Mouse (Mus musculus): ENCODE measurements around the gene Oit3.

Gene Oit3

DNA sequence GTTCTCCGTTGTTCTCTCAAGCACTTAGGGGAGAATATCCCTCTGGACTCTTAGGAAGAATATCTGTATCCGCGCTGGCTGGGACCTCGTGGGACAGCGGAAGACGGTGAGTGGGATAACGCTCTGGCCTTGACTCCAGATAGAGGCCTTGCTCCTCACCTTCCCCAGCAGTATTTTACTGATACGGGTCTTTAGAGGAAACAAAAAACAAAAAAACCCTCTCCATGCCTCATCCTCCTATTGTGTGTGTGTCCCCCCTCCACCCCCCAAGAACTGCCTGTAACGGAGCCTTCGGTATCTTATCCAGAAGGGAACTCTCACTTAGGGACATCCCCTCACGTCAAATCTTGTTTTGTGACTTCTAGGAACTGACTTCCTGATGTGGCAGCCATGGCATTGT, at the start of gene Oit3:
Oit3 (minus strand) TSS at position 44 of the 400 bp plus-strand sequence.
- no peak for DNase-seq (ENCODE audit: low read depth)

DNA sequence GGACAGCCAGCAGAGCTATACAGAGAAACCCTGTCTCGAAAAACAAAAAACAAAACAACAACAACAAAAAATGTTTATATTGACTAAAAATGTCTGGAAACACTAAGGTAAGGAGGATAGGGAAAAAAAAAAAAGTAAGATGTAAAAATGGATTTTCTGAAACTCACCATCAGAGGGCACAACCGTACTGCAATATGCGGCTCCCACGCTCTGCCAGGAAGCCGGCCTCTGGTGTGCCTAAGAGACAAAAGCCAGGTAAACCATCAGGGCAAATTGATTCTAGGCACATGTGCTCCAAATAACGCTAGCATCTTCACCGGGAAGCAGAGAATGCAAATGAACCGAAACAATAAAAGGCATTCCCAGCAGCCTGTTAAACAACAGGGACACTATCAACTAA, 49.3 kb upstream of the Oit3 start:
- DNase-seq (ENCODE audit: low read depth), result no peak

DNA sequence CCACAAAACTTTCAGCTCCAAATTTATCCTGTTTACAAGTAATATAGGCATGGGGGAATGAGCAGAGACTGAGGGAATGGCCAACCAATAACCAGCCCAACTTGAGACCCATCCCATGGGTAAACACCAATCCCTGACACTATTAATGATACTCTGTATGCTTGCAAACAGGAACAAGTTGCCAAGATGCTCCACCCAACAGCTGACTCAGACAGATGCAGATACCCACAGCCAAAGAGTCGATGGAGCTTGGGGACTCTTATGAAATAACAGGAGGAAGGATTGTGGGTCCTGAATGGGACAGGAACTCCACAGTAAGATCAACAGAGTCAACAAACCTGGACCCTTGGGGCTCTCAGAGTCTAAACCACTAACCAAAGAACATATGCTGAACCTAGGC, 47.8 kb upstream of the Oit3 start:
- DNase-seq (ENCODE audit: low read depth), result no peak

DNA sequence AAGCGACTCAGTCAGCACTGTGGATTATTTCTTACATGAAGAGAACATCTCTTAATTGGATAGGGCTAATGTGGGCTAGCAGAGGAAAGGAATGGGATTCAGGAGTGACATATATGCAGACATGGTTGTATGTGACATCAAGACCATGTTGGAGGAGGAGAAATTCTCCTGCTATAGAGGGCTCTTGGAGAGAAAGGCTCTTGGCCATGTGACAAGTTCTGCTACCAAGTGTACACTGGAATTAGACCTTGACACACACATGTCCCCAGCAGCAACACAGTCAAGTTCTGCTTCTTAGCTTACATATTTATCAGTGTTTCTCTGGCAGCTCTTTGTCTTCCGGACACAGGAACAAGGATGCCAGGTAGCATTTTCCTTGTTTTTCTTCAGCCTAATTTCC, 45.8 kb upstream of the Oit3 start:
- DNase-seq (ENCODE audit: low read depth), result no peak

DNA sequence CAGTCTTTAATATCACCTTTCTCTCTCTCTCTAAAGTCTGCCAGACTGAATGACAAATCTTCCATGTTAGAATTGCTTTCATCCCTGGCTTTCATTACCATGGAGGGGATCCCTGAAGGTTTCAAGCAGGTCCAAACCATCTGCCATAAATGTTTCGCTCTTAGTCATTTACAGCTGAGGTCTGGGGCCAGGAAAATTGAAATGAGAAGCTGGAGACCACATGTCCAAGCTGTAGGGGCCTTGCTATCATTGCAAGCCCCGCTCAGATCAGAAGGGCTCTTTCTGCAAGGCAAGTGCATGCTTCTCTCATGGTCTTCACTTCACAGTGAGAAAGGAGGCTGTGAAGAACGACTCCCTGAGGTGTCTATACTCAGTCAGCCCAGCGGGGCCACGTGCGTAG, 42.7 kb upstream of the Oit3 start:
- DNase-seq (ENCODE audit: low read depth), result no peak

DNA sequence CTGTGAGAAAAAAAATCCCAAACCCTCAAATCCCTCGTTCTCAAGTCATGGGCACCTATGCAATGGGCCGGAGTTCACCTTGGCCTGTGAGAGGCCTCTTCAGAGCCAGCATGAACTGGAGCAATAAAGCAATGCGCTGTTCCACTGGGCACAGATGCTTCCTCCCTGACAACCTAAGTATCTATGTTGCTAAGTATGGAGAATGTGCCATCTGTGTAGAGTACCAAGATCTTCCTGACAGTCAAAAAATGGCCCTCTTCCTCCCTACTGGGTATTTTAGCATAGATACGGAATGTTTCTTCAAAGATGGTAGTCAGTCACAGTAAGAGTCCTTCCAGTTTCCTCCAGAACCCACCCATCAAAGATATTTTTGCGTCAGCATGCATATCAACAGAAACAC, 39.8 kb upstream of the Oit3 start:
- no peak for DNase-seq (ENCODE audit: low read depth)

DNA sequence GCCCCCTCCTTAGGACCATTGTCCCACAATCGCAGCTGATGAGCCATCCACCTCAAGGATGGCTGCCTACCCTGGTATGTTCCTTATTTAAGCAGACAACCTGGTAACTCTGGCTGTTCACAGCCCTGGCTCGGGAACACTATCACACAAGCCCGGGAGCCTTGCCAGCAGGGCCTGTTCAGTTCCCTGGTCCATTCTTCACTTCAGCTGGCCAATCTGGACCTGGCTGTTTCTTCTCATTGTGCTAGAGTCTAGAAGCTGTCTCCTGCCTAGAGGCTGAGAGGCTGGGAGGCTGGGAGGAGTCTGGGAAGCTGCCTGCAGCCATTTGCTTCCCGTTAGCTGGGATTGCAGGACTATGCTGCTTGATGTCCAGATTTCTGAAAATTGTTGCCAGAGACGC, 28.9 kb upstream of the Oit3 start:
- DNase-seq (ENCODE audit: low read depth), result peak; percentile 21

DNA sequence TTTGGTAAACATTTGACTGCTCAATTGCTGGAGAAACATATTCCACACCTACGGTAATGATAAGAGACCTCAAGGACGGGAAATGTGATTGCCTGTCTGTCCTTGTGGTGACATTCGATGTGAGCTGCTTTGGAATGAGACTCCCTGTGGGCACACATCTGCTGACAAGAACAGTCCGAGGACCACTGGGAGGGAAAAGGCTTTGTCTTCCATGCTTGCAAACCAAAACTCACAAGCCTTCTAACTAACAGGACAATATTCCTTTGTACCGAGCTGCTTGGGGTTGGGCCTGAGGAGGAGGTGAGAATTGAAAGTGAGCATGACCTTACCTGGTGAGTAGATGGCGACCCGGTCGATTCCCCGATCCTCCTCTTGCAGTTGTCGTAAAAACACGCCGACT, 25.7 kb upstream of the Oit3 start:
- DNase-seq (ENCODE audit: low read depth), result no peak

DNA sequence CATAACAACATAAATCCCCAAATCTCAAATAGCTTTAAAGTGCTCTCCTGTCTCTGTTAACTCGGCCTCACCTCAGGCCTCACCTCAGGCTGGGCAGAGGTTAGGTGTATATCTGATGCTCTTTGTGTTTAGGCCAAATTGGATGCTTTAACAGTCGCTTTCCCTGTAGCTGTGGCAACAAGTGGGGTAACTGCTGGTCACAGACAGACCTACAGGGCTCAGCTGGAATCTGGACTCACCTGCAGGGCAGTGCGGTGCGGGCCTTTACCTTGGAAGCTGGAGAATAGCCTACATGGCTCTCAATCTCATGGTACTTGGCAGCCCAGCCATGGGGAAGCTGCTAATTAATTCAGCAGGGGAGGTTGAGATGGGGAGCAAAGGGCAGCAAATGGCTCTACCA, 25.0 kb upstream of the Oit3 start:
- DNase-seq (ENCODE audit: low read depth), result no peak

DNA sequence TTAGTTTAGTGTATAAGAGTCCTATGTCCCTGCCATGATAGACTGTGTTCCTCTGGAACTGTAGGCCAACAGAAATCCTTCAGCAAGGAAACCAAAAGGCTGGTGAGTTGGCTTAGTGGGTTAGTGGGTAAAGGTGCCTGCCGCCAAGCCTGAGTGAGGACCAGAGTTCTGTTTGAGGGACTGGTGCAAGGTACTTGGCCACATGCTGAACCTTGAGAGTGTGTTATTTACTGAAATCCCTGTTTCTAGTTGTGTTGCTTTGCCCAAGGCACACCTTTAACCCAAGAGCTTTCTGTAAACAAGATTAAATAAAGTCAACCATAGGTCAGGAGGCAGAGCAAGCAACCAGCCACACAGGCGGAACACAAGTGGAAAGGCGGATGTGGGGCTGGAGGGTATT, 24.0 kb upstream of the Oit3 start:
- no peak for DNase-seq (ENCODE audit: low read depth)

DNA sequence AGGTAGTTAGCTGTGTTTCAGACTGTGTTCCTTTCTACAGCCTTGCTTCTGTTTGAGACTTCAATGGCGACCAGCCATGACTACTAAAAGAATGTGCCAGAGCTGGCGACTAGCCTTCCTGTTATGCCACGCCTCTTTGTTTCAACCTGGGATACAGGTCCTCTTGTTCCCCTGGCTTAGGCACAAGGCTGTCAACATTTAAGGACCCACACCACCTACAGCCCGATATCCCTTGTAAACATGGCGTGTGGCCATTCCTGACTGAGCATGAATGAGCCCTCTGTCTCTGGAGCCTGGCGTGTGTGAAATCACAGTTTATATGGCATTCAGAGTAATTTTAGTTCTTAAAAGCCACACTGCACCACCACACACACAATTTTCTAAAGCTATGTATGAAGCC, 20.7 kb upstream of the Oit3 start:
- no peak for DNase-seq (ENCODE audit: low read depth)

DNA sequence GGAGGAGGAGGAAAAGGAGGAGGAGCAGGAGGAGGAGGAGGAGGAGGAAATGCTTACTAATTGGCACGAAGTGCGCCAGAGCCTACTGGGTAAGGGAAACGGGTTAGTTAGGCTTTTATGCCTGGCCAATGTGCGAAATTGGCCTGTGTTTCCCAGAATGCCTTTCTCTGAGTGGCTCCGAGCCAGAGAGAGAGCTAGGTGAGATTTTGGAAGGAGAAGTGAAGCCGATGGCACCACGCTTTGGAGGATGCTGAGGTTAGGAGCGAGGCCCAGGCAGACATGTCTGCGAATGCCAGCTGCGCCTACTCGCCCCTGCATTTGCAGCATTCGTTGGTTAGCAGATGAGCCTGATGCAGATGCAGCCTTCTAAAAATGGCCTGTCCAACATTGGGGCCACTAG, 18.2 kb upstream of the Oit3 start:
- no peak for DNase-seq (ENCODE audit: low read depth)

DNA sequence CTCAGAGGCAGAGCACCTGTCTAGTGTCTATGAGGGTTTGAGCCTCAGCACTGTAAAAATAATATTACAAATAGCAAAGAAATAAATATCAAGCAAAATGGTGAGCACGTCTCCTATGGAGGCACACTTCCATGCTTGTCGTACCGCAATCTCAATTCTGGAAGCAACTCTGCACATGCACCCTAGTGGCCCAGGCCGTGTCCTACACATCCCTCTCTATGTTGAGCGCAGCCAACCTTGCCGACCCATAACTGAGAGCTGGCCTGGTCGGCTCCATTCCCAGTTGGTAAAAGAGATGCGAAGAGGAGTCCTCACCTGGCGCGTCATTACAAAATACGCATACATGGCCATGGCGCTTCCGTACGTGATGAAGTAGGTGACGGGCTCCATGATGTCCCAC, 13.1 kb upstream of the Oit3 start:
- no peak for DNase-seq (ENCODE audit: low read depth)

DNA sequence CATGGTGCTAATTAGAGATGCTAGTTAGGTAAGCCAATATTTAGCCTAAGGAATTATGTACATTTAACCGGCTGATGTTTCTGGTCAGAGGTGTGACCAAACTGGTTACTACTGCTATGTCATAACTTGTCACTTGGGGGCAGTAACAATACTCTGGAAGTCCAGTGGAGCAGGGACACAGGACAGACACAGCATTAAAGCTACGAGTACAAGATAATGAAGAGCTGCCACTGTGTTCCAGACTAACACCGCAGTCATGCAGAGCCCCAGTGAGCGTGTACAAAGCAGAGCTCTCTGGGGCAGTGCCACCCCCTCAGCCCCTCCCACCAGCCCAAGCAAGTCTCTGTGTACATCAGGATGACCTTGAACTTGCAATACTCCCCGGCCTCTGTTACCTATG, 10.3 kb upstream of the Oit3 start:
- peak; percentile 74 for DNase-seq (ENCODE audit: low read depth)

DNA sequence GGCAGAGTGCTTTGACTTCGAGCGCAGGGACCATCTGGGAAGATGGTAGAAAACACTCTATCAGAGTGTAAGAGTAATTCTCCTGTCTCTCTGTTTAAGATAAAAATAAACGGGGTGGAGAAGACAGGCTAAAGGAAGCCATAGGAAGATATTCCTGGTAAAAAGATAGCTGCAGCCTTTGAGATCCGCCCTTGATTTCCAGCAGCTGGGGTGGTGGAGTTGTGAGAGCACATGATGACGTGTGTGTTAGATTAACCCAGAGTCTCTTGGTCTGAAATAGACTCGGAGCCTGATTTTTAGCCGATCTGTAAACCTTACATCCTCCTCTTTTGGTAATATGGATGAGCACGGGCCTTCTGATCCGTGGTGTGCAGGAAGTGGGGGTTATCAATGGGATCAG, 6.0 kb upstream of the Oit3 start:
- DNase-seq (ENCODE audit: low read depth), result no peak

DNA sequence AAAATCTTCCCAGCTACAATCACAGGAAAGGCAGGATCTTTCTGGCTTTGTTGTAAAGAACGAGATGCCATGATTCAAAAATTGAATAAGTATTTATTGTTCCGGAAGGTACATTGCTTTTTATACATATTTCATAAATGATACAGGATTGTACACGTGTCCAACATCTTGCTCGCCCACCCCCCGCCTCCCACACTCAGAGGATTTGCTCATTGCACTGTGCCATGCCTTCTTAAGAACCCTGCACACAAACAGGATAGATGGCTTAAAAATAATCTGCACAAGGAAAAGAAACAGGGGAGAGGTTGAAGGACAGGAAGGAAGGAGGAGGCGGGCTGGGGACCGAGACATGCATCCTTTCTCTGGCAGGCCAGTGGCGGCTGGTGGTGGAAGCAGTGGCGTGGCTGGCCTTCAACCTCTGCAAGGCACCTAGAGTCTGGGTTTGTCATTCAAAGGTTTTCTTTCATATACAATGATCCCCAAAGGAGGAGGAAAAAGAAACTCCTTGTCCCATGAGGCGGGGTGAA, 5.4 kb upstream of the Oit3 start:
- no peak for DNase-seq (ENCODE audit: low read depth)

DNA sequence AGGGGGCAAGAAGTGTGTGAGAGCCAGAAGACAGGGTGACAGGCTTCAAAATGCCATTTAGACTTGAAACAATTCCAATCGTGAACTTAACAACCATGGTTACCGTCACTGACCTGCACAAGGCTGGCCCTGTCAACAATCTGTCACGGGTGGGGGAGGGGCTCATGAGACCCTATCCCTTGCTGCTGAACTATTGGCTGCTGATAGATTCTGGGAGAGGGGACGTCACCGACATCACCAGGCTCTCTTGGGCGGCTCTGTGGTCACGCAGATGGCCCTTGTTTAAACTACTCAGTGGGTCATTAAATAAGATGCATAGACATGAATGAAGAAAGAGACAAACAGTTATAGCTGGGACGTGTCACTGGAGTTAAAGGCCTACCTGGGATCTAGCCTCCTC, 3.1 kb upstream of the Oit3 start:
- no peak for DNase-seq (ENCODE audit: low read depth)

DNA sequence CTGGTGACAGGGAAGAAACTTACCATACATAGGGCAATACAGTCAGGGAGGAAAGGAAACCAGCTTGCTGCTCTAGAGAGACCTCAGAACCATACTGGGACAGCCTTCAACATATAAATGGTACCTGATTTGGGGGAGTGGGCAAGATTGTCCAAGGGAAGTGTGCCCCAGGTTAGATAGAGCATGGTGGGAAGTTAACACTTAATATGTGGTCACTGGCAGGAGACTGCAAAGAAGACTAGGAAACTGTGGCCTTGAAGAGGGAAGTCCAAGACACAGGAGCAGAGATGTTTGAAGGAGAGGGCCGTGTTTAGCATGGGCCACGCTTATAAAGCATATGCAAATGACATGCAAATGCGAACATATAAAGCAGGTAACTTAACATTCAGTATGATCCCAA, 2.5 kb upstream of the Oit3 start:
- DNase-seq (ENCODE audit: low read depth), result no peak

DNA sequence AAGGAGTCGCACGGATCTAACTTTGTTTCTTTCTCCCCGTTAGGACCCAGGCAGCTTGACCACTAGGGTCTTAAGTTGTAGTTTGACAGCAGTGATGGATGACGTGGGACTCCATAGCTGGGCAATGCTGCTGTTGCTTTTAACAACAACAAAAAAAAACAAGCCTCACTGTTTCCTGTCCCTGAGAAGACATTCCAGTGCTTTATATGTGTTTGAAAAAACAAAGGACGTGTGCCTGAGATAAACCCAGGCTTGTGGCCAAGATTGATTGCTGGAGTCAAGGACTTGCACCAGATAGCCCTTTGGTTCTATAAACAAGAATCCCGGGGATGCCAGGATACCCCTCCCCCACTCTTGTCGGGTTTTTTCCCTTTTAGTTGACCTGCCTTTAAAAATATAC, 1.6 kb upstream of the Oit3 start:
- DNase-seq (ENCODE audit: low read depth), result no peak

DNA sequence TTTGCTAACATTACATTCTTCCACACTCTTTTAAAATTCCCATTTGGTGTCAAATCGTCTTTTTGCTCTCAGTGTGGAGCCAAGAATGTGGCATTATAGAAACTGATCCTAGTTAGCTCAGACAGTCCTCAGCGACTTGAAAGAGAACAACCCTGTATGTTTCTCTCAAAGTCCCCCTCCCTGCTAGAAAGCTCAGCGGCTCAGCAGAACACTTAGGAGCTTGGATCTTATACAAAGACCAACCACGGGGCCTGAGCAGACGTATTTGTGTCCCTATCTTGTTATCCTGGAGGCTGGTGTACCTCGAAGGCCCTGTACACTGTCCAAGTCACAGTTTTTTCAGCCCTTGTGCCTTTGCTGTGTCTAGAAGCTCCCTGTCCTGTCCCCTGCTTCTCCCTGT, 1.4 kb downstream of the Oit3 start:
- DNase-seq (ENCODE audit: low read depth), result no peak

DNA sequence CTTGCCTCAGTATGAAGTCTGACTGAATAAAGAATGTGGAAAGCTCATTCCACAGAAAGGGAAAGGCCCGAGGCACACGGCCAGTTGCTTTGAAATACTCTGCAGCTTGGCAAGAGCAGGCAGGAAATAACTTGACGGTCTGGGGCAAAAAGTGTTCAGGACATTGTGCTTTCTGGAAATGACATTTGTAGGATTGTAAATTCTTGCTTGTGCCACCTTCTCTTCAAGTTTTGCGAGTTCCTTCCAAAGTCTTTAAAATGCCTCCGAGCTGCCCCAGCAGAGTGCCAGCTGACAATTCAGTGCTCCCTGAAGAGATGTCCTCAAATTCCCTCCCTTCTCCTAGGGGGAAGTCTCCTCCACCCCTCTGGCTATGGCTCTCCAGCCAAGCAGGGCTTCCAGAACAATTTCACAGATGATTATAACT, 2.1 kb downstream of the Oit3 start:
- peak; percentile 58 for DNase-seq (ENCODE audit: low read depth)

DNA sequence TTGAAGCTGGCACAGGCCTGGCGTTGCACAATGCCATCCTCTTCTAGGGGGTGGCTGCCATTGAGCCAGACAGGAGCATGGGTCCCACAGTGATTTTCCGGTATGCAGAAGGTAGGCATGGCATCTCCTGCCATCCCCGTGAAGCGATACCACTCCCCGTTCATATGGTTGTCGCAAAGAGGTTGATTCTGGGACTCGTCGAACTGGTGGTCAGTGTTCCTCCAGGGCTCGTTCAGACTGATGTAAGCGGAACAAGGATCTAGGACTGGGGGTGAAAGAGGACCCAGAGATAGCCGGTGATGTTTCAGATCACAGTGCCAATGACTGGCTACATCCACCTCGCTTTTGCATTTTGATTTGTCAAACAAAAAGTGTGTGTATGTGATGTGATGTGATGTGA, 2.9 kb downstream of the Oit3 start:
- no peak for DNase-seq (ENCODE audit: low read depth)

DNA sequence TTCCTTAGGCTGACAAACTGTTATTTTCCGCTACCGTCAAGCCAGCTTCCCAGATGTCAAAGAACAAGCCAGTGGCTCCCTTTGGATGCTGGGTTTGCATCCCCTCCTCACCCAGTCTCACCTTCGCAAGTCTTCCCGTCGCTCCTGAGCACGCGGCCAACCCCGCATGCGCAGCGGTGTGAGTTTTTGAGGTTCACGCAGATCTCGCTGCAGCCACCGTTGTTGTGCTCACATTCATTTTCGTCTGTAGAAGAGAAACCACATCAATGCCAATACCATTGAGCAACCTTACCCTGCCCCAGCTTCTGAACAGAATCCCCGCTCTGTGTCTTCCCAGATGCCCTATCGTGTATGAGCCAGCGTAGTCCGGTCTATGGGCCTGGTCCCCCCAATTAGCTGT, 5.8 kb downstream of the Oit3 start:
- no peak for DNase-seq (ENCODE audit: low read depth)

DNA sequence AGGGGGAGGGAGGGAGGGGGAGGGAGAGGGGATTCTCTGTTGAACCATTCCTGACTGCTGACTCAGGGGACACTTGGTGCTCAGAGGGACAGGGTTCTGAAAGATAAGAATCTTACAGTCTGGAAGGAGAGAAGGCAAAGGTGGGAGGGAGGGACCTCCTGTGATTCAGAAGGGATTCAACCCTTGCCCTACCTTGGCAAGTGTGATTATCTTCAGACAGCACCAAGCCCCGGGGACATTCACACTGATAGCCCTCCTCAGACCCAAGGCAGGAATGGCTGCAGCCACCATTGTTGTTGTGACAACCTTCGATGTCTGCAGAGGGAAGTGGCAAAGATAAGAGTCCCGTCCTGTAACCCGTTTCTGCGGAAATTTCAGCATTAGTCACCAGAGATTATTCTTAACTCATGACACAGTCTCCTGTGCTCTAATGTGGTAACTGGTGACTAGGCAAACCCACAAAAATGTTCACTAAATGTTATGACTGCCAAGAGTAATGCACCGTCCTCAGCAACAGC, 10.8 kb downstream of the Oit3 start:
- DNase-seq (ENCODE audit: low read depth), result peak; percentile 81

Data from NIH3T3 (cell line).